Mouse (Mus musculus): ENCODE results near the gene Cebpa. TPM values are rescaled to one million over a fixed set of nuclear protein-coding genes. Genes with fewer than 3 reads are reported as not detected.

Gene Cebpa
- total RNA-seq, 2 experiments from 2014 or later, result 124 to 150 TPM

DNA sequence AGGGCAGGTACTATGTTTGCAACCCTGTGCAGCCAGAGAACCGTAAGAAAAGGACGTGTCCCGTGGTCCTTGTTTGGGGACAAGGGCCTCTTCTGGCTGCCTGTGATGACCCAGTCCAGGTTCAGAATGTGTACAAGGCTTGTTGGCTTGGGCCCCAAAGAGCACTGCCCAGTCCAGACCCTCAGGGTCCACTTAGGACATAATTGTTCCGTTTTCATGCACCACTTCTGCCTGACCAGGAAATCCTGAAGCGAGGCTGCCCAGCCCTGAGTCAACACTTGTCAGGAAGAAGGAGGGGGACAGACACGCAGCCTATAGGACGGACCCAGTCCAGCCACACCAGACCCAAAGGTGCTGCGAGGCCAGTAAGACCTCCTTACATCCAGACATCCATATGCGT, 26.0 kb downstream of the Cebpa start:
- DNase-seq, result no peak

DNA sequence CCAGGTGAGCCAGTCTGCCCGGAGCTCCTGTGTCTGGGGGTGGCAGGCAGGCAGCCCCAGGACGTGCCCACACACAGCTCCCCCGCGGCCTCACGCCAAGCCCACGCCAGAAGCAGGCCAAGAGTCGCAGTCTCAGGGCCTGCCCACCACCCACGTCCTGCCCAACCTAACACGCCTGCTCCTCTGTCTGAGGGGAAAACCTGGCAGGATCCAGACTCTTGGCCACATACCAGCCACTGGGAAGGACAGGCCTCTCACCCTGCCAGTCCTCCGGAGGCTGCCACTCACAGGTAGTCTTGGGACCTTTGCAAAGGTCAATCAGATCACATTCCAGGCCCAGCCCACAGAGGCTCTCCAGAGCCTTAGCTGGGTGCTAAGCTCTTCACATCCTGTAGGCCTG, 27.2 kb downstream of the Cebpa start:
- no peak for DNase-seq

DNA sequence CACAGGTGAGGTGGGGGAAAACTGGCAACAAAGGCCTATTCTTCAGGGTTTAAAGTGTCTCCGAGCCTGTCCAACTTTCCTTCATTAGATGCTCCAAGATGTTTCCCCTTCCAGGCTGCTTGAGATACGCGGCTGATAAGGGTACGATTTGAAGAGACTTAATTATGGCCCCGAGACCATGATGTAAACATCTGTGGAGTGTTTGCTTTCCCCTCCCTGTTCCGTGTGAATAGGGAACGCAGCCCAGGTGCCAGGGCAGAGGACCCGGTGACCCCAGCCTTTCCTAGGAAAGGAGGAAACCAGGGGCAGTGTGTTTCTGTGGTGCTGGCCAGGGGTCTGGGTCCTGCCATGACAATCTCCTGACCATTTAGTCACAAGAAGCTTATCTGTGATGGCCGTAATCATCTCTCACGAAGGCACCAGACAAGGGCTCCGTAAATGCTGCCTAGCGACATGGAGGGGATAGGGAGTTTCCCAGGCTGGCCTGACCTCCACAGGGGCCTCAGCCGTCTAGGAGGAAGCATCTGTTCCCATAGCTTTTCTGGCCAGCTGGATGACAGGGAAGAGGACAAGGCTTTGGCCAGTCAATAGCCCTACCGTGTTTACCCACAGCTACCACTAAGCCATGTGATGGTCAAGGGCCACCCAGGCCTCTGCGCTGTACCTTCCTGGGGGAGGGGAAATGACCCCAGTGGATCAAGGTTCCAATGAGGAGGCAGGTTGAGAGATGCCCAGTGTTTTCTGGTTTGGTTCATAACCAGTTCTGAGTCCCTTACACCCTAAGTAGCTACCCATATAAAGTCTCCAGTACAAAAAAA, 30.7 kb downstream of the Cebpa start:
- no peak for DNase-seq

DNA sequence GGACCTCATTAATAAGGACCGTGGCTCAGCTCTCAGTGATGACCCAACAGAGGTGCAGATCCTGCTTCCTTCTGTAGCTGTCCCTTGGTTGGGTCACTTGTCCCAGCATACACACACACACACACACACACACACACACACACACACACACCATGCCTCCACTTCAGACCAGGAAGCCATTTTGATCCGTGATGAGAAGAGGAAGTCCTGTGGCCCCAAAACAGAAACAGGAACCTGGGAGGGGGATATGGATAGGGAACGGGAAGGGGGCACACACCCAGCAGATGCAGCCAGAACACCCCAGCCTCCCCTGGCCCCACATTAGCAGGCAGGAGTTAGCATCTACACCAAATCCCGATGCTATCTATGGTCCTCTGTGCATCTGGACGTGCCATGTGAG, 31.8 kb downstream of the Cebpa start:
- DNase-seq, result no peak

DNA sequence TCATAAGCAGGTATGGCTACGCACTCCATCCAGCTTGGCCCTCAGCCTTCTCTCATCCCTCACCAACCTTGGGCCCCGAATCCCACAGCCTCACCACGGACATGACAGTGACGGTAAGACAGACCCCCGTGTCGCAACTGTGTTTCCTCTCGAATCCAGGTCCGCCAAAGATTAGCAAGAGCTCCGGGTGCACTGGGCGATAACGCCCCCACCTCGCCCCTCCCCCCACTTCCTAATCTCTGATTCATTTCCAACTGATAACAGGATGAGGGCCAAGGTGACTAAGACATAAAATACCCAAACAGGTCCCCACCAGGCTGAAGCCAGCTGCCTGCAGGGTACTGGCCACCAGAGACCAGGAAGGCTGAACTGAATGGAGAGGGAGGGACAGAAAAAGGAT, 35.4 kb downstream of the Cebpa start:
- no peak for DNase-seq

DNA sequence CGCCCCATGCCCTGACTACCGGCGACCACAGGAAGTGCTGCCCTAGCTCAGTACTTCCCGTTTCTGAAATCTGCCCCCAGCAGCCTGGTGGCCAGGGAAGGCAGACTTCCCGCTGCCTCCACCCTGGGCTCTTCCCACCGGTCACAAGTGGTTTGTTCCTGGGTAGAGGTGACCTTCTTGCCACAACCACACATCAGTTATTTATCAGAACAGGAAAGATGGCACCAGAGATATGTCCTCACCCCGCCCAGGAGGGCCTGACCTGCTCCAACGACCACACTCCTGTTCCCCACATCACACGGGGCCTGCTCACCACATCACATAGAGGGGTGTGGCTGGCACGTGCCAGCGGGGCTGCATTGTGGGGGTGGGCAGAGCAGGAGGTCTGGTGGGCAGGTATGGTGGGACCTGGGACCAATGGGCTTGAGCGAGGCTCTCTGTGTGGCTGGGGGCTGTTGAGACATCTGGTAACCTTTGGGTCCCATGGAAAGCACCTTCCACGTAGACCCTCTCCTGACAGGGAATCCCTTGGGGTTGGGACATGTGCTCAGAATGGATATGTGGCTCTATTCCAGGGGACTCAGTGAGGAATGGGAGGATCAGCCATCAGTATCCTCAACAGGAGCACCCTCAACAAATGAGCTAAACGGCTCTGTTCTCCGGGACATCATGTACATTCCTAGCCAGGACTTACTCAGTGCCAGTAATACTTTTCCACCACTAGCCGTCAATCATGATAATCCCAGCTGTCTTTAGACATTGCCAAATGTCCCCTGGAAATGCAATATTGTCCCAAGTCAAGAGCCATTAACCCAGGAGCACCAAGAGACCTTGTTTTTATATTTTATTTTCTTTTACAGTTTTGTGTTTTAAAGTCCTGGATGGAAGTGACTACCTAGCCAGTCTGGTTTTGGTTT, 37.7 kb downstream of the Cebpa start:
- no peak for DNase-seq

DNA sequence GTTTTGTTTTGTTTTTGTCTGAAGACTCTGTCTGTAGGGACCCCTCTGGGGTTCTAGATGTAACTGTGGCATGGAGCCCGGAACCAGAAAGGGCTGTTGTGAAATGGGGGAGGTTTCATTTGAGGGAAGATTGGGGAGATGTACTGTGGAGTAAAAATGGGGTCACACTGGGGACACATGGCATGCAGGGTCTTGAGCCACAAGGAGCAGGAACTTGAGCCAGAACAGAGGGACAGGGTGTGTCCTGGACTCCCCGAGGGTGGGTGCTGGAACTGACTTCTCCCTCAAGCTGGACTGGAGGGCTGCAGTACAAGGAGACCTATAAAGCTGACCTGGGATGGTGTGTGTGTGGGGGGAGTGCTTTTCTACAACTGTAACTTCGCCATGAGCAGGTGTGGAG, 38.4 kb downstream of the Cebpa start:
- DNase-seq, result no peak

DNA sequence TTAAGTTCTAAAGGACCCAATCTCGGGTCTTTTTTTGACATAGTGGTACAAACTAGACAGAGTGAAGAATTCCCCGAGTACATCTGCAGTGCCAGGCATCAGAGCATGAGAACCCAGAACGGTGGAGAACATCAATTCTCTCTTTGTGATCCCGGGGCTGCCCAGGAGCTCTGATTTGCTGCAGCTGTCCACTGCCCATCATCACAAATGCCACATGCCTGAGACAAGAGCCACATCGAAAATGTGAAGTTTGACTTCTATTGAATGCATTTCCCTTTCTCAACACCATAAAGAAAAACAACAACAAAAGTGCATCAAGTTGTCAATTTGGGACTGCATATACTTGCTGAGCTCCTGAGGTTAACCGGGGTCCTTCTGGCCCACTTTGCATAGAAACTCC, 43.4 kb downstream of the Cebpa start:
- no peak for DNase-seq

DNA sequence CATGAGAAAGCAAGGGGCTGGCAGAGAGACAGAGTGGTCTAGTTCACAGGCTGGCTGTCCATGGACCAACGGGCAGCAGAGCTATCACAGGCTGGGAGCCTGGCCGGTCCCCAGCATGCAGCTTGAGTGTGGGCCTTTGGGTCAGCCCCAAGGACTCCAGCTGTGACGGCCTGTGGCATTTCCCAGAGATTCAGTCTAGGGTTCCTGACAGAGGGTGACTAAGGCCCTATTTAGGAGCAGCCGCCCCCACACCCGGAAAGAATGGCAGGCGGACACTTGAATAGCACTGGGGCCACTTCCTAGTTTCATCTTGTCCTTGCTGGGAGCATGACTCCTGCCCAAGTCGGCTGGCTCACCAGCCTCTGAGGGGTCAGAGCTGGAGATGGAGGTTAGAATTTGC, 44.5 kb downstream of the Cebpa start:
- no peak for DNase-seq

DNA sequence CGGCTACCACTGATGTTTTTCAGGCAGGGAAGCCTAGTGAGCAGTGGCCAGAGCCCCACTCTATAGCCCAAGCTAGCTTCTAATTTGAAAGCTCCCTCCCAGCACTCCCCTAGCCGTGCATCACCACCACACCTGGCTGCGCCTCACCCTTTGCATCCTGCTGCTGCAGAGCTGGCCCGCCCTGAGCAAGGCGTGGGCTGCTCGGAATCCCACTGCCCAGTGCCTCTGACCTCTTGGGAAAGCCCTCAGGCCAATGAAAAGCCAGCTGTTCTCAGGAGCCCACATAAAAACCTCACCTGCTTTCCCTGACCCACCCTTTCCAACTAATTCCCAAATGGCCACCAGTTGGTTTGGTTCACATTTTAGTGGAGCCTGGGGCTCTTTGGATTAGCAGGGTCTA, 45.0 kb downstream of the Cebpa start:
- no peak for DNase-seq

DNA sequence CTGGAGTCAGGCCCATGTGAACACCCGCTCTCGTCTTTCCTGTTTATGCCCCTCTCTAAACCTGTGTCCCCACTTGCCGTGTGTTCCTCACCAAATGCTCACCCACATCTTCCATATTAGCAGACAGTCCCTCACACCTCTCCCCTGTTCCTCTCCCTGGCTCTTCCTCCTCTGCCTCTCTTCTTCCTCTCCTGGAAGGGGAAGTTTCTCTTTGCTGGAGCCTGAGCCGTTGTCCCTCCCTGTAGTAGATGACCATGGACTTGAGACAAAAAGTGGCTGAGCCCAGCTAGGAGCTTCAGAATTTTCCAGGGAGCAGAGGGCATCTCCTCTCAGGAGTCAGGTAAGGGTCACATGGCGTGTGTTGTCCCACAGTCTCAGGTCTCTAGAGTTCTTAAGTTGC, 47.9 kb downstream of the Cebpa start:
- no peak for DNase-seq

DNA sequence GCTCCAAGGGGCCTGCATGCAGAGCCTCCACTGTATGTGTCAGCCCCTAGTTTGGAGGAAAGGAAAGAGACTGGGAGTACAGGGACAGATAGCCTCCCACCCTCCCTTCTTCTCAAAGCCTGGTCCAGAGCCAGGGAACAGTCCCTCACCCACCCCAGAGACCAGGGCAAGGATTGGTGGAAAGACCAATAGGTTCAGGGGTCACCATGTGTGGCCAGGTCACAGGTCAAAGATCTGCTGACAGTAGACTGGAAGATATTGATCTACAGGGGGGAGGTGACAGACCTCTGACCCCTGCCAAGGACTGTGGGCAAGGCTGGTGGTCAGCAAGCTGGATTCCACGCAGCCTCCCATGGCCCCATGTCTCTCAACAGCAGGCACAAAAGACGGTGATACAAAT, 48.8 kb downstream of the Cebpa start:
- no peak for DNase-seq

DNA sequence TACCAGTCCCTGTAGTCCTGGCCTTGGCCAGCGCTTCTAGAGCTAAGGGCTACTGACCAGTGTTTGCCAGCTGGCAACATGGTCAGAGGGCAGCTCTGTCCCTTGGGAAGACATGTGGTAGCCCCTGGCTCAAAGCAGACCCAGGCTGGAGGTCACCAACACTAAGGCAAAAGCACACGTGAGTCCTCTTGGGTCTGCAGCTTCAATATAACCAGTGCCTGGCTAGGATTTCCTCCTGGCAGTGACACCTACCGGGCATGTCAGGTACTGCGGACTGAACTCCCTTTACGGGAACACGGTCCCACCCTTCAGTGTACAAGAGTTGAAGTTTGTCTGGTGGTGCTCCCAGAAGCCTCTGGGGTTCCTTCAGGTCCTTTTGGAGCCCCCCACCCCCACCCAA, 50.2 kb downstream of the Cebpa start:
- DNase-seq, result peak; percentile 89 to 90

Small RNAs within 50 kb of the gene (microRNA-seq; reads per million reads assigned to microRNA genes)
- gene Gm25033, result not detected

Other genes starting within 250 kb of the Cebpa start
- 100 to 1,000 TPM in 1 of 2 experiments, 10 to 100 TPM in 1; 85.8 to 112 TPM for gene Pepd, start 206.9 kb upstream of the Cebpa start, total RNA-seq (2021)
- gene Cebpg, start 62.7 kb upstream of the Cebpa start, total RNA-seq (2021), result 10 to 100 TPM; 55.1 to 56.2 TPM
- 1 to 10 TPM; 6.2 to 7.7 TPM for gene Slc7a10, start 67.1 kb downstream of the Cebpa start, total RNA-seq (2021)
- 10 to 100 TPM; 18.4 to 19.3 TPM for gene Lrp3, start 96.2 kb downstream of the Cebpa start, total RNA-seq (2021)
- 10 to 100 TPM; 14.9 to 17.5 TPM for gene Gpatch1, start 199.1 kb downstream of the Cebpa start, total RNA-seq (2021)
- 1 to 10 TPM; 1.7 to 2.9 TPM for gene Rhpn2, start 214.9 kb downstream of the Cebpa start, total RNA-seq (2021)

Measured in adrenal gland, postnatal 36 days (tissue).